Mouse (Mus musculus) liver, postnatal 0 days (tissue): ENCODE data around the gene Psrc1. TPM values are rescaled to one million over a fixed set of nuclear protein-coding genes. Genes with fewer than 3 reads are reported as not detected.

Source experiments
- ATAC-seq: fragments of 200-750 bp; cut with Nextera tagmentation; 2 replicates; pipeline ENCODE4 v1.8.0; 2017; ENCODE audit warnings: mild to moderate bottlenecking, moderate library complexity
- DNase-seq: peaks from one replicate; pipeline ENCODE4 v3.0.0-alpha.2; 2016
- H3K27ac ChIP-seq: fragments of 300-500 bp; sonication (generic); 2 replicates; pipeline ENCODE4 v1.5.1; 2014; ENCODE audit warnings: antibody characterized with exemption, moderate library complexity, mild to moderate bottlenecking, low read depth
- H3K27me3 ChIP-seq: fragments of 300-500 bp; sonication (generic); 2 replicates; pipeline ENCODE4 v1.6.1; 2014; ENCODE audit warnings: low read length, control low read depth, mixed read lengths; ENCODE audit not compliant: insufficient read depth
- H3K36me3 ChIP-seq: fragments of 300-500 bp; sonication (generic); replicated peaks from 2 replicates; pipeline ENCODE4 v1.6.1; 2014; ENCODE audit warnings: mild to moderate bottlenecking, control low read depth, low read length, moderate library complexity, mixed read lengths; ENCODE audit not compliant: insufficient read depth
- H3K4me1 ChIP-seq: fragments of 300-500 bp; sonication (generic); 2 replicates; pipeline ENCODE4 v1.6.1; 2014; ENCODE audit warnings: antibody characterized with exemption, mild to moderate bottlenecking, control low read depth; ENCODE audit not compliant: insufficient read depth
- H3K4me2 ChIP-seq: fragments of 300-500 bp; sonication (generic); 2 replicates; pipeline ENCODE4 v1.6.1; 2014; ENCODE audit warnings: low read depth, mild to moderate bottlenecking, low read length, moderate library complexity, mixed read lengths
- H3K4me3 ChIP-seq: fragments of 300-500 bp; sonication (generic); 2 replicates; pipeline ENCODE4 v1.5.1; 2014; ENCODE audit warnings: low read depth, low read length
- H3K9ac ChIP-seq: fragments of 300-500 bp; sonication (generic); replicated peaks from 2 replicates; pipeline ENCODE4 v1.6.1; 2014; ENCODE audit warnings: mild to moderate bottlenecking, moderate library complexity
- H3K9me3 ChIP-seq: fragments of 300-500 bp; sonication (generic); 2 replicates; pipeline ENCODE4 v1.6.1; 2016; ENCODE audit warnings: mild to moderate bottlenecking, control low read depth, low read length, mixed read lengths
- CTCF ChIP-seq: sonication (generic); IDR thresholded peaks from 2 replicates; pipeline ENCODE4 v1.5.1; 2016; ENCODE audit warnings: antibody characterized with exemption, low read depth
- EP300 ChIP-seq: IDR thresholded peaks from 2 replicates; pipeline ENCODE4 v1.6.1; 2016; ENCODE audit warnings: antibody characterized with exemption, low read depth, mild to moderate bottlenecking
- WGBS: fragments of 180-500 bp; shearing (Covaris S2); extraction: QIAGEN DNeasy Blood & Tissue Kit; methylation state at CpG from one replicate; pipeline ENCODE4 v1.1.7; 2014; ENCODE audit not compliant: insufficient replicate concordance; 5-methylcytosine and 5-hydroxymethylcytosine counted together
- polyA plus RNA-seq: library from polyadenylated mRNA; unstranded; fragments of >200 nt; fragmentation: Nextera tagmentation; extraction: Ambion mirVana; gene quantifications from 2 replicates; pipeline ENCODE4 v1.2.1, GENCODE M21; 2015

Psrc1 gene
- polyA plus RNA-seq, 1 experiment from 2014 or later: 7.8 TPM

DNA sequence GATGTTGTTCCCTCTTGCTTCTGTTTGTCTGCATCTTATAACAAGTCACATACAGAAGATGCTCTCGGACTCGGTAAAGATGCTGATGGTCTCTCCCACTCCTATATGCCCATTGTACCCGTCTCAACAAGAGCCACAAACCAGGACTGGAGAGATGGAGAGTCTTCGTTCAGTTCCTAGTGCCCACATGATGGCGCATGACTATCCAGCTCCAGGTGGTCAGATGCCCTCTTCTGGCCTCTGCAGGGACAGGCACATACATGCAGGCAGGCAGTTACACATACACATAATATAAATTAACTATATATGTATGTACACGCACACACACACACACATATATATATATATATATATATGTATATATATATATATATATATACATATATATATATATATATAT, 2.9 kb upstream of the Psrc1 start:
- Histone ChIP-seq H3K4me3 (no peak overlapping the region), H3K9me3 (no peaks in the 10 kb centered on the region), H3K27ac (no peak overlapping the region), H3K36me3 (no peaks in the 10 kb centered on the region), H3K9ac (no peak overlapping the region), H3K27me3 (no peaks in the 10 kb centered on the region), H3K4me1 (peaks cover 28% of the 10 kb centered on the region), H3K4me2 (no peak overlapping the region)
- 79% methylated on average over 6 of the region's 6 CpGs for WGBS
- DNase-seq: no peak
- ATAC-seq: no peak
- TF ChIP-seq CTCF (peak; percentile 73), EP300 (no peak)

DNA sequence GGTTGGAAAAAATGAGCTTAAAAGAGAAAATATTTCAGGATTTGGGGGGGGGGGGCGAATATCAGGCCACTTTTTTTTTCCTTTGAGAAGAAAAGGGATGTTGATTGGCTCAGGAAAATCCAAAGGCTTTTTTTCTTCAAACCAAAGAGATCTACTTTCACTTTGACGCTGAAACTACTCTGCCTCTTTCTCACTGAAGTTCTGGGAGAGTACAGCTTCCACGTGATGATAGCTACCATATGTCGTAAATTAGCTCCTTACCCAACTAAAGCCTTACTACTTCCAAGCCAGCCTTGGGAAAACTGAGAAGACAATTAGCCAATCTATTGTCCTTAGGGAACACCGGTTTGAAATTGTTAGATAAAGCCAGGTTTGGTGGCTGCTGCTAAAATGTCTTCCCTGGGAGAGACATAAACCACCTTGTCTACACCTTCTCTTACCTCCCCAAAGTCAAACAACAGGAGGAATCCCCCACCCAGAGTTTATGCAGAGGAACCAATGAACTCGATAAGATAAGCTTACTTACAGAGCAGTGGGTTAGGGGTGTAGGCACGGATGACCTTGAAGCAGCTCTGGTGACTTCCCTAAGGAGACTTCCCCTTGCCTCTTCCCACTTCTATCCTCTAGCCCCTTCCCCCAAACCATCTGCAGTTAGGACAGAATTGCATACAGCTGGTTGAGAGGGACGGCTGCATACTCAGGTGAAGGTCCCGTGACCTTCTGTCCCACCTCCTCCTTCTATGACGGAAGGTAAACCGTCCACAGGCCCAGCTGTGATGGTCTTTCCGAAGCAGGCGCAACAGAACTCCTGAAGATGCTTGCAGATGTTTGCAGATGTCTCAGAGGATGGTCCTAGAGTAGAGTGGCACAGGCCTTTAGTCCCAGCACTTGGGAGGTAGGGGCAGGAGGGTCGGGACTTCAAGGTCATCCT, 1.4 kb upstream of the Psrc1 start:
- Histone ChIP-seq H3K9ac (peak overlapping the region; percentile 58), H3K4me1 (peaks cover 28% of the 10 kb centered on the region)
- TF ChIP-seq CTCF (no peak), EP300 (no peak)

GRCm38 (mm10) chr3:108384425-108384824, 786 bp downstream of the Psrc1 start:
- Histone ChIP-seq H3K4me3 (peak overlapping the region; percentile 65), H3K4me1 (peaks cover 29% of the 10 kb centered on the region), H3K9ac (peak overlapping the region; percentile 54), H3K27me3 (no peaks in the 10 kb centered on the region), H3K27ac (no peak overlapping the region), H3K4me2 (peak overlapping the region; percentile 73), H3K36me3 (no peaks in the 10 kb centered on the region), H3K9me3 (no peaks in the 10 kb centered on the region)
- ATAC-seq (no peak), DNase-seq (no peak)
- WGBS: 50% methylated on average over 2 of the region's 2 CpGs
- no peak for TF ChIP-seq EP300
- TF ChIP-seq CTCF: no peak

More for the DNA sequence above, 1.4 kb upstream of the Psrc1 start:
- no peaks in the 10 kb centered on the region for H3K9me3 ChIP-seq
- 47% methylated on average over 14 of the region's 14 CpGs for WGBS
- no peak for ATAC-seq
- H3K4me2 ChIP-seq: peak overlapping the region; percentile 78
- no peak for DNase-seq
- no peaks in the 10 kb centered on the region for H3K27me3 ChIP-seq
- H3K27ac ChIP-seq: peak overlapping the region; percentile 48
- no peaks in the 10 kb centered on the region for H3K36me3 ChIP-seq
- H3K4me3 ChIP-seq: peak overlapping the region; percentile 39

DNA sequence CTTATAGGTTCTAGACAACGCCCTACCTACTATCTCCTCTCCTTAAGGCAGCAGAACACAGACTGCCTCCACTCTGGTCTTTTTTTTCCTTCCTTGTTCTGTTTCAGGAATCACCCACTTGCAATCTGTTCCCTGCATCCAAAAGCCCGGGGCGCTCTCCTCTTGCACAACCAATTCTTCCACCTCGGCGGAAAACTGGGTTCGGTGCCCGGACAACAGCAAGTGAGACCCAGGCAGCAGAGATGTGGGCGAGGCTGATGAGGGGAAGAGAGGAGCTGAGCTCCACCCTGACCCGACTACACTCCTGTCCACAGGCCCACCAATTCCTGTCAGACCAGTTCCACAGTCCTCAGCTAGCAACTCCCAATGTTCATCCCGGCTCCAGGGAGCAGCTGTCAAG, 2.5 kb downstream of the Psrc1 start:
- TF ChIP-seq EP300 (no peak), CTCF (no peak)
- ATAC-seq: no peak
- no peaks in the 10 kb centered on the region for H3K9me3 ChIP-seq
- H3K27ac ChIP-seq: no peak overlapping the region
- no peaks in the 10 kb centered on the region for H3K36me3 ChIP-seq
- peaks cover 29% of the 10 kb centered on the region for H3K4me1 ChIP-seq
- no peak overlapping the region for H3K4me3 ChIP-seq
- 85% methylated on average over 10 of the region's 10 CpGs for WGBS
- no peak overlapping the region for H3K4me2 ChIP-seq
- no peaks in the 10 kb centered on the region for H3K27me3 ChIP-seq
- DNase-seq: no peak
- no peak overlapping the region for H3K9ac ChIP-seq

- DNase-seq (peak; percentile 96), ATAC-seq (peak; percentile 93)
- H3K4me3 ChIP-seq: no peak overlapping the region
- TF ChIP-seq EP300 (no peak), CTCF (peak; percentile 99)
- no peaks in the 10 kb centered on the region for H3K9me3 ChIP-seq
- H3K36me3 ChIP-seq: no peaks in the 10 kb centered on the region
- H3K9ac ChIP-seq: no peak overlapping the region
- peaks cover 13% of the 10 kb centered on the region for H3K4me1 ChIP-seq
- WGBS: 1% methylated on average over 5 of the region's 5 CpGs
- peak overlapping the region; percentile 50; the same call in 1 of the 2 replicates for H3K4me2 ChIP-seq
- no peak overlapping the region for H3K27ac ChIP-seq
- no peaks in the 10 kb centered on the region for H3K27me3 ChIP-seq
Observed at GRCm38 (mm10) chr3:108389111-108389545, 5.5 kb downstream of the Psrc1 start.

- no peak overlapping the region for H3K27ac ChIP-seq
- 39% methylated on average over 10 of the region's 10 CpGs for WGBS
- peak overlapping the region; percentile 13; the same call in 1 of the 2 replicates for H3K4me2 ChIP-seq
- H3K4me3 ChIP-seq: no peak overlapping the region
- TF ChIP-seq EP300: no peak
- no peak for TF ChIP-seq CTCF
- no peaks in the 10 kb centered on the region for H3K27me3 ChIP-seq
- no peak overlapping the region for H3K9ac ChIP-seq
- DNase-seq (no peak), ATAC-seq (no peak)
- H3K4me1 ChIP-seq: peaks cover 3% of the 10 kb centered on the region; the same call in 1 of the 2 replicates
- no peaks in the 10 kb centered on the region for H3K9me3 ChIP-seq
- no peaks in the 10 kb centered on the region for H3K36me3 ChIP-seq
Observed at GRCm38 (mm10) chr3:108392299-108392698, 8.7 kb downstream of the Psrc1 start.
